Mouse (Mus musculus) forebrain, embryonic 11.5 days (tissue): ENCODE results near the gene Rprml. TPM values are rescaled to one million over a fixed set of nuclear protein-coding genes. Genes with fewer than 3 reads are reported as not detected.
A peak's percentile ranks its signal among the peaks of the same experiment; 100 is the strongest.

Source experiments
- ATAC-seq: fragments of 200-750 bp; cut with Nextera tagmentation; replicated peaks from 2 replicates; pipeline ENCODE4 v1.8.0; 2017; ENCODE audit warnings: moderate TSS enrichment; ENCODE audit not compliant: low FRiP score
- DNase-seq: peaks from one replicate; pipeline ENCODE4 v3.0.0-alpha.2; 2017; ENCODE audit warnings: low spot score
- H3K27ac ChIP-seq: fragments of 300-500 bp; sonication (generic); 2 replicates; pipeline ENCODE4 v1.5.1; 2014; ENCODE audit warnings: low read depth, low read length
- H3K27me3 ChIP-seq: fragments of 300-500 bp; sonication (generic); 2 replicates; pipeline ENCODE4 v1.6.1; 2014; ENCODE audit warnings: mild to moderate bottlenecking, low read length, mixed read lengths; ENCODE audit not compliant: control insufficient read depth, insufficient read depth
- H3K36me3 ChIP-seq: fragments of 300-500 bp; sonication (generic); 2 replicates; pipeline ENCODE4 v1.6.1; 2014; ENCODE audit warnings: mild to moderate bottlenecking, low read length, moderate library complexity, mixed read lengths; ENCODE audit not compliant: control insufficient read depth, insufficient read depth
- H3K4me1 ChIP-seq: fragments of 300-500 bp; sonication (generic); replicated peaks from 2 replicates; pipeline ENCODE4 v1.6.1; 2014; ENCODE audit warnings: low read length, mixed read lengths; ENCODE audit not compliant: control insufficient read depth, insufficient read depth
- H3K4me2 ChIP-seq: fragments of 300-500 bp; sonication (generic); 2 replicates; pipeline ENCODE4 v1.6.1; 2014; ENCODE audit warnings: low read depth, mild to moderate bottlenecking, low read length, moderate library complexity, mixed read lengths; ENCODE audit not compliant: severe bottlenecking
- H3K4me3 ChIP-seq: fragments of 300-500 bp; sonication (generic); 2 replicates; pipeline ENCODE4 v1.5.1; 2014; ENCODE audit warnings: low read depth, low read length
- H3K9ac ChIP-seq: fragments of 300-500 bp; sonication (generic); 2 replicates; pipeline ENCODE4 v1.6.1; 2014; ENCODE audit warnings: low read length
- H3K9me3 ChIP-seq: fragments of 300-500 bp; sonication (generic); 2 replicates; pipeline ENCODE4 v1.6.1; 2016; ENCODE audit warnings: low read length, mixed read lengths; ENCODE audit not compliant: control insufficient read depth
- WGBS: fragments of 180-500 bp; shearing (Covaris S2); extraction: QIAGEN DNeasy Blood & Tissue Kit; methylation state at CpG from one replicate; pipeline ENCODE4 v1.1.7; 2014; 5-methylcytosine and 5-hydroxymethylcytosine counted together
- polyA plus RNA-seq: library from polyadenylated mRNA; unstranded; fragments of >200 nt; fragmentation: Nextera tagmentation; extraction: Ambion mirVana; gene quantifications from 2 replicates; pipeline ENCODE4 v1.2.1, GENCODE M21; 2014

The Rprml gene
- polyA plus RNA-seq, 1 experiment from 2014 or later = not detected

DNA sequence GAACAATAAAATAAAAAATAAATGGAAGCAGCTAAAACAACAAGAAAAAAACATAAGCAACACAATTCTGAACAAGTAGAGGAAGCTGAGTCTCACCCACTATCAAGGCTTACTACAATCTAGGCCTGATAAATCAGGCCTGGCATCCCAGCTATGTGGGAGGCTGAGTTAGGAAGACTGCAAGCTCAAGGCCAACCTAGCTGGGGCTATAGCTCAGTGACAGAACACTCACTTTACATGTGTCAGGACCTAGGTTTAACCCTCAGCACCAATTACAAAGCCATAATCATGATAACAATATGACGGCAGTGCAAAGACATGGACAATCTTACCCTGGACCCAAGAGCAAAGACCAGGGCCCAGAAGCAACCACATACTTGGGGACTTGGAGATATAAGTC is 41.7 kb downstream of the Rprml start:
- Histone ChIP-seq H3K4me1 (no peaks in the 10 kb centered on the region), H3K27me3 (no peaks in the 10 kb centered on the region), H3K27ac (no peak overlapping the region), H3K9ac (no peak overlapping the region), H3K36me3 (no peaks in the 10 kb centered on the region; the same call in 1 of the 2 replicates), H3K4me2 (no peak overlapping the region), H3K9me3 (no peaks in the 10 kb centered on the region), H3K4me3 (no peak overlapping the region)
- 100% methylated on average over 1 of the region's 1 CpGs for WGBS
- no peak for DNase-seq
- no peak for ATAC-seq

DNA sequence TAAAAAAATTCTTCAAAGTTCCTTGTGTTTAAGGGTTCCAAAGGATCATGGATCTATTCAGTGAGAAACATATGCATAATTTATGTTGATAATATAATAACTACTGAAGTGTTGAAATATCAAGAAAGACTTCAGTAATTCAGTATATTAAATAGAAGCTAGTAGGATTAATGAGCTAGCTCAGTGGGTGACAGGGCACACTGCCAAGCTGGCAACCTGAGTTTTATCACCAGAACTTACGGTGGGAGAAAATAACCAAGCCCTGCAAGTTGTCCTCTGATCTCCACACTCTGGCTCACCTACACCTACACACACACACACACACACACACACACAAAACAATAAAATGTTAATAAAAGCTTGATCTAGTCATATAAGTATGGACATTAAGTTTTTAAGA is 43.9 kb downstream of the Rprml start:
- Histone ChIP-seq H3K4me2 (no peak overlapping the region), H3K9me3 (no peaks in the 10 kb centered on the region), H3K36me3 (no peaks in the 10 kb centered on the region), H3K4me1 (peaks cover under 1% of the 10 kb centered on the region; the same call in 1 of the 2 replicates), H3K9ac (no peak overlapping the region), H3K27me3 (no peaks in the 10 kb centered on the region), H3K4me3 (no peak overlapping the region), H3K27ac (no peak overlapping the region)
- 62% methylated on average over 1 of the region's 1 CpGs for WGBS
- ATAC-seq (no peak), DNase-seq (no peak)

DNA sequence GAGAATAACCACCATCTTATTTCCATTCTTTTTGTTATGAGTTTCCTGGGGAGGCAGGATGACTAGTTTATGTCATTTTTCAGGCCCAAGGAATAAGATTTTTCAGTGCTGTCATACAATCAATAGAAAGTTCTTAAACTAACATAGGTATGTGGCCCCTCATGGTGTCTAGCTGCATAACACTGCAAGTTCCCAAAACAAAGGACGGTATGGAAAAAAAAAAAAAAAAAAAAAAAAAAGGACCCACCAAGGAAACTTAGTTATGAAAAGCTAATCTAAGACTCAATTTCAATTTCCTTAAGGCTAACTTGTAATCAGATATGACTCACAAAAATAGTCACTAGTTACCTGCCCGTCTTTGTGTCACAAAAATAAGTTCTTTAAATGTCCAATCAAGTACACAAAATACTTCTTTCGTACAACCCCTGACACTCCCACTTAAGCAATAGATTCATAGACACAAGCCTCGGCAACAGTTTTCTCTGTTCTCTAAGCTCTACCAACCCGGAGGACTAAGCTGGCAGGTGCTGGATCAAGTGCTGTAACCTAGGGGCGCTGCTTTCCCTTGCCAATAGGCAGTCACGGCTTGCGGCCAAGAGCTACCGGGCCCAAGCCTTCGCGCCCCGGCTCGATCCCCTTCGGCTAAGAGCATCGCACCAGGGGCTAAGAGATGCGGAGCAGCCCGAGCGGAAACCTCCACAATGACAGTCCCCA is 47.6 kb downstream of the Rprml start:
- WGBS = 1% methylated on average over 18 of the region's 18 CpGs
- Histone ChIP-seq H3K9ac (peak overlapping the region; percentile 93), H3K4me3 (peak overlapping the region; percentile 84), H3K4me2 (peak overlapping the region; percentile 52), H3K36me3 (no peaks in the 10 kb centered on the region), H3K9me3 (no peaks in the 10 kb centered on the region), H3K27me3 (no peaks in the 10 kb centered on the region), H3K27ac (peak overlapping the region; percentile 93), H3K4me1 (peaks cover 2% of the 10 kb centered on the region; the same call in 1 of the 2 replicates)
- DNase-seq = no peak
- no peak for ATAC-seq

DNA sequence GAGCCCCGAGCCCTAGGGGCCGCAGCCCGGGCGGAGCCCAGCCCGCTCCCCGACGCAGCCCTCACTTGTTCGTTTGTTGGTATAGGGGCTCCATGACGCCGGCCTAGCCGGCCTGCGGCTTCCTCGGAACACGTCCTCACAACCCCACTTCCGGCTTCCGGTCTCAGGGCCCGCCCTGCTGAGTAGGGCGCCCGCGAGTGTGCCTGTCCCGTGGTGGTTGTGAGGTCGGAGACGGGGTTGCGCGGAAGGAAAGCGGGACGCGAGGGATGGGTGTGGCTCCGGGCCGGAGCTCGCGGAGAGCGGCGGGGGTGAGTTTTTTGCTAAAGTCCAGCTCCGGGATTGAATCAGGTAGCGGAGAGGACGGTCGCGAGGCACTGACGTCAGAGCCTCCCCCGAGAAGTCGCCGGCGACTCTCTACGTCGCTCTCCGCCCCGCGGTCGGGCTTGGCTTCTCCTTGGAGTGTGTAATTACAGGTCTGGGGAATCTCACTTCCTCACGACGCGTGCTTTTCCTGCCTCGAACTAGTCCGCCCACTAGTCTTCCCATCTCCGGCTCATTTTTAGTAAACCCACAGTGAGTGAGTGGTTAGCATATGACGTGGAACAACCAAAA is 48.3 kb downstream of the Rprml start, which contains the start of gene Gosr2:
Gosr2 (minus strand) TSS at position 334 of the 612 bp plus-strand sequence.
- DNase-seq = peak; percentile 94
- Histone ChIP-seq H3K4me3 (peak within 1 kb of the TSS; percentile 84), H3K27ac (peak within 1 kb of the TSS; percentile 93), H3K4me2 (peak within 1 kb of the TSS; percentile 52), H3K9me3 (no peaks in the 10 kb centered on the region), H3K27me3 (no peaks in the 10 kb centered on the region), H3K9ac (peak within 1 kb of the TSS; percentile 93), H3K4me1 (peaks cover 2% of the 10 kb centered on the region; the same call in 1 of the 2 replicates), H3K36me3 (no peaks in the 10 kb centered on the region)
- WGBS = under 1% methylated on average over 57 of the region's 57 CpGs
- ATAC-seq = peak; percentile 96

DNA sequence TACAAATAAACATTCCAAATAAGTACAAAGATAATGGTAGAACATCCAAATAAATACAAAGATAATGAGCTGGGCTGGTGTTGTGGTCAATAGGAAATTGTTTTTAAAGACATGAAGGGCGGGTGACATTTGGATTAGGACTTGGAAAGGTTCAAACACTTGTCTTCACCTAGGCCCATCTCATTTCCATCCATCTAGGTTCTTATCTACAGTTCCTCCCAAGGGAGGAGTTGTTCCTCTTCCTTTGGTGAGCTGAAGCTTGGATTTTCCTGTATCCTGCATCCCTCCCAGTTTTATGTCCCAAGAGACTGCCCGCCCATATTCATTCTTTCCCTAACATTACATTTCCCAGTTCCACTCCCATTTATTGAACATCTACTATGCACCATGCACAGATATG is 48.9 kb downstream of the Rprml start:
- H3K9me3 ChIP-seq = no peaks in the 10 kb centered on the region
- peak overlapping the region; percentile 84 for H3K4me3 ChIP-seq
- H3K9ac ChIP-seq = peak overlapping the region; percentile 93
- WGBS = 72% methylated on average over 2 of the region's 2 CpGs
- peak overlapping the region; percentile 93 for H3K27ac ChIP-seq
- no peaks in the 10 kb centered on the region for H3K27me3 ChIP-seq
- ATAC-seq = no peak
- no peak for DNase-seq
- no peaks in the 10 kb centered on the region for H3K36me3 ChIP-seq
- peaks cover 2% of the 10 kb centered on the region; the same call in 1 of the 2 replicates for H3K4me1 ChIP-seq
- peak overlapping the region; percentile 52 for H3K4me2 ChIP-seq

Other genes with a start within 250 kb of the Rprml start
- gene Plekhm1, start 236.9 kb upstream of the Rprml start, polyA plus RNA-seq = 10.1 and 11.3 TPM in 2 replicates
- gene Lrrc37a, start 145.0 kb upstream of the Rprml start, polyA plus RNA-seq = not detected in 2 replicates
- not detected in 2 replicates for gene Gm884, start 28.4 kb upstream of the Rprml start, polyA plus RNA-seq
- gene Lyzl6, start 10.7 kb upstream of the Rprml start, polyA plus RNA-seq = not detected in 2 replicates
- gene Gosr2, start 48.3 kb downstream of the Rprml start, polyA plus RNA-seq = 86.7 and 94.9 TPM in 2 replicates
- 0.49 and 0.87 TPM in 2 replicates for gene Wnt9b, start 100.3 kb downstream of the Rprml start, polyA plus RNA-seq
- 5.7 and 6.2 TPM in 2 replicates for gene Wnt3, start 124.6 kb downstream of the Rprml start, polyA plus RNA-seq